Mouse (Mus musculus) gastrocnemius, adult 2 months (tissue): Measurements from ENCODE around the gene Stim2. TPM values are rescaled to one million over a fixed set of nuclear protein-coding genes. Genes with fewer than 3 reads are reported as not detected.

ENCODE experiments used
- DNase-seq: peaks from one replicate; pipeline ENCODE4 v3.0.0; 2022
- H3K27ac ChIP-seq: fragments of 200-600 bp; 2 replicates; pipeline ENCODE4 v1.8.1; 2022; ENCODE audit warnings: mild to moderate bottlenecking
- H3K4me3 ChIP-seq: fragments of 200-600 bp; 2 replicates; pipeline ENCODE4 v1.8.1; 2022; ENCODE audit warnings: mild to moderate bottlenecking, moderate library complexity
- CTCF ChIP-seq: fragments of 200-600 bp; IDR thresholded peaks from 2 replicates; pipeline ENCODE4 v1.8.1; 2022; ENCODE audit warnings: antibody characterized with exemption, mild to moderate bottlenecking, moderate library complexity
- intact Hi-C: fragments of 180-260 bp; cut with DNase I; formaldehyde crosslinking; loops from one replicate; pipeline ENCODE4 v1.15.1; 2025
- total RNA-seq, 2 experiments: library from RNA; stranded (reverse); gene quantifications; 2 replicates each; pipeline ENCODE4 v1.2.3; 2021

Stim2 gene
- total RNA-seq, 2 experiments from 2014 or later, result 34.1 to 58.6 TPM

DNA sequence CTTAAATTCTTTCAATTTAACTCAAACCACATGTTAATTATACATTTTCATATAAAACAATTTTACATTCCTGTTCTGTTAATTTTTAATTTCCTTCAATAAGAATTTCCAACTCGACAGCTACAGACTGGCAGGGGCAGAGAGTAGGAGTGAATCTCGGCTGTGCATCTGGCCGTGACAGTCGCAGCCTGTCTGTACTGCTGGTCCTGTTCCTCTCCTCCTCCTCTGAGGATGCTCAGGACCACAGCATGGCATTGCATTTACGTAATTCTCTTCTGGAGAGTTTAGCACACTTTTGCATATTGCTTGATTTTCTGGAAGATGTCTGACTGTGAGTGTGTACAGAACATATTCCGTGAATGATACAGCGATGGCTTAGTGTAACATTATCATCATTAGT lies 63.8 kb downstream of the Stim2 start:
- intact Hi-C loops, result no loop called here
- no peak for TF ChIP-seq CTCF
- Histone ChIP-seq H3K4me3 (no peak overlapping the region), H3K27ac (no peak overlapping the region)
- DNase-seq, result no peak

GRCm38 (mm10) chr5:54067591-54067990 lies 69.3 kb downstream of the Stim2 start:
- Histone ChIP-seq H3K4me3 (no peak overlapping the region), H3K27ac (no peak overlapping the region)
- TF ChIP-seq CTCF, result no peak
- no peak for DNase-seq
- intact Hi-C loops, result no loop called here

DNA sequence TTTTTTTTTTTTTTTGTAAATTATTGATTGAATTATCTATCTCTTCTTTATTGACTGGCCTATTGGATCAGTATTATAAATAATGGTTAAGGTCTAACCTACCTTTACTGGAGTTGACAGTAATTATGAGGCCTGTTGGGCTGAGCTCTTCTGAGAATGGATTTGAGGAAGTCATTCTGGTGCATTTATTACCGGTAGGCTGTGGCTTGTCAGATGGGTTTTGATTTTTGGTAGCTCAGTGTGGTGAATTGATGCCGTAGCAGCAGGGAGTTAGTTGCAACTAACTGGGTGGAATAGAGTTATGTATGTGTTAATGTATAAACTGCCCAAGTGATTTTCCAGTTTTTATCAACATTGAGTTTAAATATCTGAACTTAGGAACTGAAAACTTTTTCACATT lies 72.2 kb downstream of the Stim2 start:
- DNase-seq, result no peak
- intact Hi-C loops, result no loop called here
- TF ChIP-seq CTCF, result no peak
- H3K4me3 ChIP-seq, result no peak overlapping the region
- no peak overlapping the region for H3K27ac ChIP-seq

- Histone ChIP-seq H3K27ac (no peak overlapping the region), H3K4me3 (no peak overlapping the region)
- TF ChIP-seq CTCF, result no peak
- no peak for DNase-seq
- intact Hi-C loops, result no loop called here
These were observed 73.0 kb downstream of the Stim2 start for GRCm38 (mm10) chr5:54071288-54071687.

DNA sequence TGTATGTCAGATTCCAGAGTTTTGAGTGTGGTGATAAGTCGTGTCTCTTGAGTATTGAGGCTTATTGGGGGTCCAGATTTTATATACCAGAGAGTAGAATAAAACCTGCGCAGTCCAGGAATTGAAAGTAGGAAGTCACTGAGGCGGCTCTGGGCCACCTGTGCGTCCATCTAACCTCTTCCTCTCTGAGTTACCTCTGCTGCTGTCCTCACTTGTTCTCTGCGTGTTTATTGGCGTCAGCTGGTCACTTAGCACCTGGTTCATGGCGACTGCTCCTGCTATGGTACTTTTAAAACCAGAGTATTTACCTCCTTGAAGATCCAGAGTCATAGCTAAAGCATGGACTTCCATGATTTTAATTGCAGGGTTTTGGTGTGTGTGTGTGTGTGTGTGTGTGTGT lies 73.4 kb downstream of the Stim2 start:
- DNase-seq, result no peak
- H3K27ac ChIP-seq, result no peak overlapping the region
- no peak for TF ChIP-seq CTCF
- H3K4me3 ChIP-seq, result no peak overlapping the region
- intact Hi-C loops, result no loop called here

DNA sequence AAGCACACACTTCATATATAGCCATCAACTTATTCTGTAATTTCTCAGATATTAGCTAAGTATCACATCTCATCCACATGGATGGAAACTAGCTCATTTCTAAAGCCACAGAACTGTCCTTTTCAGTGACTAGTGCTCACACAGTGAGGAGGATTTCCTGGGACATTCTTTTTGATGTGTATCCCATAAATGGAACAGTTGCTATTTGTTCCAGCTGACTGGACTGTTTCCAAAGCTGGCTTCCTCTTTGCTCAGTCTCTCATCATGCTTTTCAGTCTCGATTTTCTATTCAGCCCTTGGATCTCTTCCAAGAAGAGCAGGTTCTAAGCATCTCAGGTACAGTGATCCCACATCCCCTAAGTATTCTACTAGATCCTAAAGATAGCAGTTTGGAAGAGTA lies 75.0 kb downstream of the Stim2 start:
- H3K27ac ChIP-seq, result peak overlapping the region; percentile 58
- intact Hi-C loops, result no loop called here

DNA sequence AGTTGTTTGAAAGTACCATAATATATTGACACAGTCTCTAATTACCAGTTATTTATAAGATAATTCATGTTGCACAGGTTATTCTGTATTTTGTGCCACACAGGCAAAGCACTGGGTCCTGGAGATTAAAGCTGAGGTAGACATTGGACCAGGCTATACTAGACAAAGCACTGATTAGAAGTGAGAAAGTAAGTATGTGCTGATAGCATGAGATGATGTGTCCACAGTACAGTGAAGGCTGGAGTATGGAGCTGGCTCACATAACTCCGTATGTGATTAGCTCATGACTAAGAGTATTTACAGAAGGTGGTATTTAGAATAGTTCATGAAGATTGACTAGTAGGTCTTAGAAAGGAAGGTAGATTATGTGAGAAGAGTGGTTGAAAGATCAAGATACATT lies 81.7 kb downstream of the Stim2 start:
- H3K4me3 ChIP-seq, result no peak overlapping the region
- H3K27ac ChIP-seq, result no peak overlapping the region
- TF ChIP-seq CTCF, result no peak
- DNase-seq, result no peak
- intact Hi-C loops, result no loop called here

More for the DNA sequence above, 75.0 kb downstream of the Stim2 start:
- no peak overlapping the region for H3K4me3 ChIP-seq
- no peak for DNase-seq
- TF ChIP-seq CTCF, result no peak

GRCm38 (mm10) chr5:54087912-54088311 lies 89.6 kb downstream of the Stim2 start:
- intact Hi-C loops, result loop anchor here (5.0 kb wide), 1 partner anchor 91 kb away; the partner anchor contains the start of gene Stim2
- TF ChIP-seq CTCF, result no peak

GRCm38 (mm10) chr5:54098219-54098618 lies 99.9 kb downstream of the Stim2 start:
- intact Hi-C loops, result loop anchor here (5.0 kb wide), 2 partner anchors 61 to 86 kb away; no protein-coding TSS in a partner anchor

More at GRCm38 (mm10) chr5:54087912-54088311, 89.6 kb downstream of the Stim2 start:
- DNase-seq, result no peak
- peak overlapping the region; percentile 38 for H3K4me3 ChIP-seq
- peak overlapping the region; percentile 91 for H3K27ac ChIP-seq

GRCm38 (mm10) chr5:54100916-54101315 lies 102.6 kb downstream of the Stim2 start:
- no peak for TF ChIP-seq CTCF
- intact Hi-C loops, result no loop called here
- Histone ChIP-seq H3K4me3 (no peak overlapping the region), H3K27ac (peak overlapping the region; percentile 81)
- DNase-seq, result peak; percentile 62

More at GRCm38 (mm10) chr5:54098219-54098618, 99.9 kb downstream of the Stim2 start:
- H3K4me3 ChIP-seq, result no peak overlapping the region
- DNase-seq, result no peak
- TF ChIP-seq CTCF, result no peak
- H3K27ac ChIP-seq, result peak overlapping the region; percentile 81

DNA sequence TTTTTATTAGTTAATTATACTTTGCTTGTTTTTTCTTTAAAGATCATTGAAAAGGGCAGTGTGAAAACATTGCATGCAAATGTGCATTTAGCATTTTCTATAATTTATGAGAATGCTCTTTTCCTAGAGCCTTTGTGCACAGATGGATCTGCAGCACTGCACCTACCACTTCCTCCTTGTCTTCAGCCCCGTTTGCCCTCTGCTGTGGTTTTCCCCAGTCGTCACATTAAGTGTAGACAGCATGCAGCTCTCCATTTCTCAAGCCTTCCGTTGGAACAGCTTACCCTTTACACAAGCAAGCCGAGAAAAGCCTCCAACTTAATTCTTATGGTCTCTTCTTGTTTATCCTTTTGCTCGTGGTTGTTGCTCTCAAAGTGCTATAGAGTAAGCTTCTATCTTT lies 103.0 kb downstream of the Stim2 start:
- H3K4me3 ChIP-seq, result no peak overlapping the region
- no peak for DNase-seq
- H3K27ac ChIP-seq, result peak overlapping the region; percentile 81
- intact Hi-C loops, result no loop called here
- no peak for TF ChIP-seq CTCF

DNA sequence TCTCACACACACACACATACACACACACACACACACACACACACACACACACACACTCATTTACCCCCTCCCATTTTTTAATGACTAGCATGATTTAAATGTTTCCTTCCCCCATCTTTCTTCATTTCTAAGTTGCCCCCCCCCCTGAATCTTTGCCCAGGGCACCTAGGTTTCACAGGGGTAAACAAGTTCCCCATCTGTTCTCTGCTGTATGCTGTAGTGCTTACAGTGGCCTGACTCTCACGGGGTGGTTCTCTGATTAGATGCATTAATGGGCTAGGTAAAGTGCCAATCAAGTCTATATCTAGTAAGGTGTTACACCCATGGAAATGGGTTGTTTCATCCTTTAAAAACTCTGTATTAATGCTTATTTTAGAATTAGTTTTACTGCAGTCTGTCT lies 103.7 kb downstream of the Stim2 start:
- no peak for DNase-seq
- intact Hi-C loops, result no loop called here
- no peak for TF ChIP-seq CTCF
- Histone ChIP-seq H3K4me3 (no peak overlapping the region), H3K27ac (0 out of 2 replicates have a peak overlapping the region, but pooled peaks have one; percentile 25)

DNA sequence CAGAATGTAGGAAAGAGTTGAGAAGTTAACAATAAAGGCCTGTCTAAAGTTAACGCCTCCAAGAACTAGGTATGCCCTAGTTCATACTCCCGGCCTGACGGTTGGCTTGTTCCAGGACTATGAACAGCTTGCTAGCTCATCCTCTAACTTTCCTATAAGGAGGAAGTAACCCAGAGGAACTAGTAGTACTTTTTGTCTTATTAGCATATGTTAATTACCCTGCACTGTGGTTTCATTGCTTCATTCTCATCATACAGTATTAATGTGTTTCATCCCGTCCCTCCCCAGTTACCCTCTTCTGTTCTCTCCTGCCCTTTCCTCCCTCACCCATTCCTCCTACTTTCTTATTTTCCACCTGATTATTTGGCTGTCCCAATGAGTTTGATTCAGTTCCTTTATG lies 108.4 kb downstream of the Stim2 start:
- intact Hi-C loops, result no loop called here
- no peak for DNase-seq
- Histone ChIP-seq H3K27ac (no peak overlapping the region), H3K4me3 (no peak overlapping the region)
- TF ChIP-seq CTCF, result no peak

GRCm38 (mm10) chr5:54107069-54107468 lies 108.8 kb downstream of the Stim2 start:
- H3K27ac ChIP-seq, result no peak overlapping the region
- H3K4me3 ChIP-seq, result no peak overlapping the region
- TF ChIP-seq CTCF, result no peak
- intact Hi-C loops, result no loop called here
- DNase-seq, result no peak
